Mouse (Mus musculus): ENCODE results near the gene Tmem19. TPM values are rescaled to one million over a fixed set of nuclear protein-coding genes. Genes with fewer than 3 reads are reported as not detected.
A peak's percentile ranks its signal among the peaks of the same experiment; 100 is the strongest.

Gene Tmem19
- polyA plus RNA-seq, 1 experiment from 2014 or later, result 35.8 TPM

- WGBS, result 9% methylated on average over 9 of the region's 9 CpGs
- no peak for DNase-seq (ENCODE audit: low spot score)
- Histone ChIP-seq H3K27ac (peak overlapping the region; percentile 93), H3K9me3 (no peaks in the 10 kb centered on the region), H3K4me1 (replicated peaks) (peaks cover 21% of the 10 kb centered on the region), H3K36me3 (no peaks in the 10 kb centered on the region), H3K4me3 (peak overlapping the region; percentile 68), H3K27me3 (ENCODE audit: insufficient read depth, poor library complexity, severe bottlenecking) (no peaks in the 10 kb centered on the region)
Measured at GRCm38 (mm10) chr10:115362623-115362964, 293 bp upstream of the Tmem19 start.

- Histone ChIP-seq H3K27ac (no peak overlapping the region), H3K4me1 (replicated peaks) (peaks cover 21% of the 10 kb centered on the region), H3K9me3 (no peaks in the 10 kb centered on the region), H3K4me3 (no peak overlapping the region), H3K36me3 (peaks cover 21% of the 10 kb centered on the region), H3K27me3 (ENCODE audit: insufficient read depth, poor library complexity, severe bottlenecking) (no peaks in the 10 kb centered on the region)
- no peak for DNase-seq (ENCODE audit: low spot score)
- WGBS, result 91% methylated on average over 7 of the region's 7 CpGs
Measured at GRCm38 (mm10) chr10:115359066-115359465, 3.2 kb downstream of the Tmem19 start.

DNA sequence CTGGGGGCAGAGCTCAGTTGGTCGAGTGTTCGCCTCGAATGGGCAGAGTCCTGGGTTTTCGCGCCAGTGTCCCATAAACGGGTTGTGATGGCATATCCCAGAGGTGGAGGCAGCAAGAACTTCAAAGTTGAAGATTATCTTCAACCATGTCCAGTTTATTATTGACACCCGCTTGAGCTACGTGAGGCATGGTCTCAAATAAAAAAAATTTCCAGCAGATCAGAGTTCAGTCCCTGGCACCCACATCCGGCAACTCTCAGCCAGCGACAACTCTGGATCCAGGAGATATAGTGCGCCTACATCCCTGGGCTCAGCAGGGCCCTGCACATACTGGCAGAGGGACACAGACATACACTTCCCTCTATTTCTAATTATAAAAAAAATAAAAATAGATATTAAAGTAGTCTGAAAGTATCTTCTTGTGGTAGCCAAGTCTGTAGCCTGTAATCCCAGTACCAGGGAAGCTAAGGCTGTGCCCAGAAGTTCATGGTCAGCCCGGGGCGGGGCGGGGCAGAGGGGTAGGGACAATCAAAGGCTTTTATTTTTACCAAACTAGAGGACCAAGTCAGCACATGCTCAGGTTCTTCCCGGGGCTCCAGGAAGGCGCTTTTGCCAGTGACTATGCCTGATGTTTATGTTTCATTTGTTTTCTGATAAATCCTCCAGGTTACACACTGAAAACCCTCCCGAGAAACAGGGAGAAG is 3.9 kb downstream of the Tmem19 start:
- H3K4me3 ChIP-seq, result no peak overlapping the region
- no peak overlapping the region for H3K27ac ChIP-seq
- H3K27me3 ChIP-seq (ENCODE audit: insufficient read depth, poor library complexity, severe bottlenecking), result no peaks in the 10 kb centered on the region
- peaks cover 21% of the 10 kb centered on the region for H3K4me1 ChIP-seq (replicated peaks)
- no peaks in the 10 kb centered on the region for H3K9me3 ChIP-seq
- 93% methylated on average over 17 of the region's 17 CpGs for WGBS
- H3K36me3 ChIP-seq, result peaks cover 21% of the 10 kb centered on the region
- no peak for DNase-seq (ENCODE audit: low spot score)

GRCm38 (mm10) chr10:115356106-115356505 is 6.2 kb downstream of the Tmem19 start:
- H3K27ac ChIP-seq, result no peak overlapping the region
- H3K36me3 ChIP-seq, result peaks cover 21% of the 10 kb centered on the region
- no peak overlapping the region for H3K4me3 ChIP-seq
- H3K27me3 ChIP-seq (ENCODE audit: insufficient read depth, poor library complexity, severe bottlenecking), result no peaks in the 10 kb centered on the region
- H3K4me1 ChIP-seq (replicated peaks), result peaks cover 7% of the 10 kb centered on the region
- WGBS, result 92% methylated on average over 6 of the region's 7 CpGs
- no peaks in the 10 kb centered on the region for H3K9me3 ChIP-seq
- no peak for DNase-seq (ENCODE audit: low spot score)

DNA sequence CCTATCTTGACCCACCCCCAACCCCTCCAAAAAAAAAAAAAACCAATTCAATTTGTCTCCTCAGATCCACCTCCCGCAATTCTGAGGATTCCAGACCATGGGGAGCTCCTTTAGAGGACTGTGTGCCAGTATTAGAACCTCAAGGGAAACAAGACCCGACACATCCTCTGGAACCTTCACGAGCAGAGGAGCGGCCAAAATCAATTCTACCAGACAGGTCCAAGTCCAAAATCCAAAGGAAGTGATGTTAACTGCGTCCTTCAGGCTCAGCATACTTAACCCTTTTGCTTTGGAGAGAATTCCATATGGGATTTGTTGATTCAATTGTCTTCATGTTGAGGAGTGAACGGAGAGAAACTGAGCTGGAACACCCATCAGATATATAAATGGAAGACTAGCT is 7.3 kb downstream of the Tmem19 start:
- 91% methylated on average over 6 of the region's 6 CpGs for WGBS
- H3K4me3 ChIP-seq, result no peak overlapping the region

DNA sequence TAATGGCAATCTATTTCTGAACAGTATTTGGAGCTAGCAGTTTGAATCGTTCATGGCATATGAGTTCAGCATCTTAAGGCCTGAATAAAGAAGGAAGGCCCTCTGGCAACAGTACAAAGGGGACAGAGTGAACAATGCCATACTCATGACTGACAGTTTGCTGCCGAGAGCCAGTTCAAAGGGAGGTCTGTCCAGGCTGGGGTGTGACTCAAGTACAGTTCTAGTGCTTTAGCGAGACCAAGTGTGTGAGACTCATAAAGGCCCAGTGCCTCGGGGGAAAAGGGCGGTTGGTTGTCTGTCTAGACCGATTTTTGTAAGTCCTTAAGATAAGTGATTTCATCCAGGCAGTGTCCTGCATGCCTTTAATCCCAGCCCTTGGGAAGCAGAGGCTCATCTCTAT is 7.7 kb downstream of the Tmem19 start:
- no peak overlapping the region for H3K4me3 ChIP-seq
- H3K9me3 ChIP-seq, result no peaks in the 10 kb centered on the region
- WGBS, result 74% methylated on average over 6 of the region's 6 CpGs
- H3K27ac ChIP-seq, result no peak overlapping the region
- peak; percentile 13 for DNase-seq (ENCODE audit: low spot score)
- peaks cover 21% of the 10 kb centered on the region for H3K36me3 ChIP-seq
- no peaks in the 10 kb centered on the region for H3K27me3 ChIP-seq (ENCODE audit: insufficient read depth, poor library complexity, severe bottlenecking)
- H3K4me1 ChIP-seq (replicated peaks), result no peaks in the 10 kb centered on the region

More for the DNA sequence above, 7.3 kb downstream of the Tmem19 start:
- no peak for DNase-seq (ENCODE audit: low spot score)
- H3K36me3 ChIP-seq, result peaks cover 21% of the 10 kb centered on the region
- H3K9me3 ChIP-seq, result no peaks in the 10 kb centered on the region
- no peak overlapping the region for H3K27ac ChIP-seq
- H3K27me3 ChIP-seq (ENCODE audit: insufficient read depth, poor library complexity, severe bottlenecking), result no peaks in the 10 kb centered on the region
- no peaks in the 10 kb centered on the region for H3K4me1 ChIP-seq (replicated peaks)

DNA sequence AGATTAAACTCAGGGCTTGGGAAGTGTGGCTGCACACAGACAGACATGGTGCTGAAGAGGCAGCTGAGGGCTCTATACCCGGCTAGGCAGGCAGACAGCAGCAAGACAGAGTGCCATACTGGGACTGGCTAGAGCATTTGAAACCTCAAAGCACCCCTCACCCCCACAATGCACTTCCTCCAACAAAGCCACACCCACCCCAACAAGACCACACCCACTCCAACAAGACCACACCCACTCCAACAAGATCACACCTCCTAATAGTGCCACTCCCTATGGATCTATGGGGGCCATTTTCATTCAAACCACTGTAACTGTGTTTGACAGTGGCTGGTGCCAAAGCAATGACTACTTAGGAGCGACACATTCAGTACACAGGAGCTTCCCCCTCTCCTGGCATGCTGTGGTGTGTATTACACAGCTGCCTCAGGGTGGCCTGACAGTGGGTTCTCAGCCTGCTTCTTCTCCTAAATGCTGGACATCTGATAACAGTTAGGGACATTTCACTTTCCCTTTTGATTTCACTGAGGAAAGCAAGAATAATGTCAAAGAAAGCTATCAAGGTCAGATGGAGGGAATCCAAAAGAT is 11.4 kb downstream of the Tmem19 start:
- no peaks in the 10 kb centered on the region for H3K4me1 ChIP-seq (replicated peaks)
- no peaks in the 10 kb centered on the region for H3K9me3 ChIP-seq
- H3K27me3 ChIP-seq (ENCODE audit: insufficient read depth, poor library complexity, severe bottlenecking), result no peaks in the 10 kb centered on the region
- peaks cover 20% of the 10 kb centered on the region for H3K36me3 ChIP-seq
- WGBS, result 74% methylated on average over 2 of the region's 2 CpGs
- H3K4me3 ChIP-seq, result no peak overlapping the region
- no peak overlapping the region for H3K27ac ChIP-seq
- no peak for DNase-seq (ENCODE audit: low spot score)

GRCm38 (mm10) chr10:115349509-115349908 is 12.8 kb downstream of the Tmem19 start:
- Histone ChIP-seq H3K27ac (no peak overlapping the region), H3K36me3 (peaks cover 18% of the 10 kb centered on the region), H3K4me3 (no peak overlapping the region), H3K9me3 (no peaks in the 10 kb centered on the region), H3K27me3 (ENCODE audit: insufficient read depth, poor library complexity, severe bottlenecking) (no peaks in the 10 kb centered on the region), H3K4me1 (replicated peaks) (no peaks in the 10 kb centered on the region)
- DNase-seq (ENCODE audit: low spot score), result no peak
- WGBS, result 91% methylated on average over 7 of the region's 7 CpGs

DNA sequence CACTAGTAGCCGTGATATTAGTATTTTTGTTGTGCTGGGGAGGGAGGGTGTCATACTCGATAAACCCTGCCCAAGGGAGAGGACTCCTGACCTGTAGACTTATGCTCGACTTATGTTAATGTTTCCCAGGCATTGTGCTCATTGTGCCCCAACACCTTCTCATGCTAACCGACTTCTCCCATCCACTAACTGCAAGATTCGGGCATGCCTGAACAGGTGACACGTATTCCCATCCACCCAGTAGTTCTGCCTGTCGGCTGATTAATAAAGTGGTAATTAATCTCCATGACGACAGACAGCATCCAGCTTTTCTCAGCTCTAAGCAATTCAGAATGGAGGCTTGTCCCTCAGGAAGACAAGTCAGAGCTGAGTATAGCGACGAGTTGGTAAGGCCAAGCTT is 13.3 kb downstream of the Tmem19 start:
- Histone ChIP-seq H3K27me3 (ENCODE audit: insufficient read depth, poor library complexity, severe bottlenecking) (no peaks in the 10 kb centered on the region), H3K9me3 (no peaks in the 10 kb centered on the region), H3K4me3 (no peak overlapping the region), H3K36me3 (peaks cover 18% of the 10 kb centered on the region), H3K4me1 (replicated peaks) (no peaks in the 10 kb centered on the region), H3K27ac (no peak overlapping the region)
- no peak for DNase-seq (ENCODE audit: low spot score)
- WGBS, result 85% methylated on average over 10 of the region's 10 CpGs

GRCm38 (mm10) chr10:115348131-115348530 is 14.2 kb downstream of the Tmem19 start:
- H3K27ac ChIP-seq, result no peak overlapping the region
- DNase-seq (ENCODE audit: low spot score), result no peak
- WGBS, result 88% methylated on average over 6 of the region's 6 CpGs
- H3K4me1 ChIP-seq (replicated peaks), result no peaks in the 10 kb centered on the region
- H3K27me3 ChIP-seq (ENCODE audit: insufficient read depth, poor library complexity, severe bottlenecking), result no peaks in the 10 kb centered on the region
- no peak overlapping the region for H3K4me3 ChIP-seq
- peaks cover 23% of the 10 kb centered on the region for H3K36me3 ChIP-seq
- H3K9me3 ChIP-seq, result no peaks in the 10 kb centered on the region

- H3K27ac ChIP-seq, result no peak overlapping the region
- no peaks in the 10 kb centered on the region for H3K4me1 ChIP-seq (replicated peaks)
- no peaks in the 10 kb centered on the region for H3K9me3 ChIP-seq
- peaks cover 39% of the 10 kb centered on the region for H3K36me3 ChIP-seq
- H3K4me3 ChIP-seq, result no peak overlapping the region
- no peak for DNase-seq (ENCODE audit: low spot score)
- no peaks in the 10 kb centered on the region for H3K27me3 ChIP-seq (ENCODE audit: insufficient read depth, poor library complexity, severe bottlenecking)
Measured at GRCm38 (mm10) chr10:115346444-115346843, 15.9 kb downstream of the Tmem19 start.

GRCm38 (mm10) chr10:115342771-115343425 is 19.4 kb downstream of the Tmem19 start:
- no peak overlapping the region for H3K4me3 ChIP-seq
- no peaks in the 10 kb centered on the region for H3K9me3 ChIP-seq
- H3K4me1 ChIP-seq (replicated peaks), result no peaks in the 10 kb centered on the region
- H3K36me3 ChIP-seq, result peaks cover 68% of the 10 kb centered on the region
- DNase-seq (ENCODE audit: low spot score), result no peak
- H3K27me3 ChIP-seq (ENCODE audit: insufficient read depth, poor library complexity, severe bottlenecking), result no peaks in the 10 kb centered on the region
- no peak overlapping the region for H3K27ac ChIP-seq
- 89% methylated on average over 4 of the region's 4 CpGs for WGBS

DNA sequence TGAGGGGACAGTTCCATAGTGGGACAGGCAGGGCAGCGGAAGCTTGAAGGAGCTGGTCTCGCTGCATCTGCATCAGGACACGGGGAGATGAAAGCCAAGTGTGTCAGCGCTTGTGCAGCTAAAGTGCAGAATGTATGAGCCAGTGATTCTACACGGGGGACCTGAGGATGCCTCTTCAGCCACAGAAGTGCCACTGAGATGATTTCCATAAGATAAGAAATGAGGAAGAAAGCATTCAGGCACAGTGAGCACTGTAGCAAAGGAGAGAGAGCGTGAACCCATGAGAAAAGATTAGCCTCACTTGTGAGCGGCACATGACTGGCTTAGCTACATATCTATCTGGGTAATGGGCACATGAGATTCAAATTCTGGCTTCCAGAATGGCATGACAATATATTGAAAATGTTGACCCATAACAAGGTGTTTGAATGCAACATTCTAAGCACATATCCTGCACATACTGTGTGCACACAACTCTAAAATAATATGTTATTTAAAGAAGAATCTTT is 22.4 kb downstream of the Tmem19 start:
- no peak for DNase-seq (ENCODE audit: low spot score)
- no peak overlapping the region for H3K27ac ChIP-seq
- WGBS, result 93% methylated on average over 7 of the region's 7 CpGs
- H3K27me3 ChIP-seq (ENCODE audit: insufficient read depth, poor library complexity, severe bottlenecking), result no peaks in the 10 kb centered on the region
- H3K36me3 ChIP-seq, result peaks cover 50% of the 10 kb centered on the region
- no peak overlapping the region for H3K4me3 ChIP-seq
- H3K4me1 ChIP-seq (replicated peaks), result no peaks in the 10 kb centered on the region
- no peaks in the 10 kb centered on the region for H3K9me3 ChIP-seq

Data from hindbrain, embryonic 10.5 days (tissue).